Mouse (Mus musculus) stomach, embryonic 14.5 days (tissue): ENCODE measurements at regions not wholly inside any gene's neighbourhood (a gene's known extent, or its start where the extent isn't known, plus 50 kb on each side); places are given as distances from the start of the nearest gene placed in this dataset.
A peak's percentile ranks its signal among the peaks of the same experiment; 100 is the strongest.

Source experiments
- ATAC-seq: fragments of 200-750 bp; cut with Nextera tagmentation; 2 replicates; pipeline ENCODE4 v1.8.0; 2017; ENCODE audit warnings: low read depth, moderate TSS enrichment; ENCODE audit not compliant: insufficient number of reproducible peaks, insufficient read depth, low FRiP score
- H3K27ac ChIP-seq: fragments of 300-500 bp; sonication (generic); 2 replicates; pipeline ENCODE4 v1.5.1; 2014; ENCODE audit warnings: mild to moderate bottlenecking, low read length, moderate library complexity, mixed read lengths
- H3K27me3 ChIP-seq: fragments of 300-500 bp; sonication (generic); 2 replicates; pipeline ENCODE4 v1.6.1; 2014; ENCODE audit warnings: low read length, control low read depth, mixed read lengths; ENCODE audit not compliant: control insufficient read depth, insufficient read depth
- H3K36me3 ChIP-seq: fragments of 300-500 bp; sonication (generic); 2 replicates; pipeline ENCODE4 v1.6.1; 2014; ENCODE audit warnings: mild to moderate bottlenecking, control low read depth, low read length, moderate library complexity, mixed read lengths; ENCODE audit not compliant: control insufficient read depth, insufficient read depth
- H3K4me1 ChIP-seq: fragments of 300-500 bp; sonication (generic); 2 replicates; pipeline ENCODE4 v1.6.1; 2014; ENCODE audit warnings: low read length, control low read depth, mixed read lengths; ENCODE audit not compliant: control insufficient read depth, insufficient read depth
- H3K4me2 ChIP-seq: fragments of 300-500 bp; sonication (generic); replicated peaks from 2 replicates; pipeline ENCODE4 v1.6.1; 2014; ENCODE audit warnings: low read depth, low read length, control low read depth
- H3K4me3 ChIP-seq: fragments of 300-500 bp; sonication (generic); 2 replicates; pipeline ENCODE4 v1.5.1; 2014; ENCODE audit warnings: low read depth, low read length, control low read depth
- H3K9ac ChIP-seq: fragments of 300-500 bp; sonication (generic); replicated peaks from 2 replicates; pipeline ENCODE4 v1.6.1; 2014; ENCODE audit warnings: low read depth, mild to moderate bottlenecking, control low read depth, low read length, moderate library complexity, mixed read lengths
- H3K9me3 ChIP-seq: fragments of 300-500 bp; sonication (generic); 2 replicates; pipeline ENCODE4 v1.6.1; 2016; ENCODE audit warnings: low read depth, low read length, control low read depth; ENCODE audit not compliant: control insufficient read depth
- WGBS: fragments of 180-500 bp; shearing (Covaris S2); extraction: QIAGEN DNeasy Blood & Tissue Kit; methylation state at CpG from one replicate; pipeline ENCODE4 v1.1.7; 2014; 5-methylcytosine and 5-hydroxymethylcytosine counted together

- 66% methylated on average over 3 of the region's 3 CpGs for WGBS
- H3K9me3 ChIP-seq = no peaks in the 10 kb centered on the region
- ATAC-seq = no peak
- H3K27me3 ChIP-seq = no peaks in the 10 kb centered on the region
- H3K4me2 ChIP-seq = no peak overlapping the region
- H3K36me3 ChIP-seq = no peaks in the 10 kb centered on the region
- no peak overlapping the region for H3K9ac ChIP-seq
- no peak overlapping the region for H3K27ac ChIP-seq
- no peak overlapping the region for H3K4me3 ChIP-seq
- no peaks in the 10 kb centered on the region for H3K4me1 ChIP-seq
These were observed 180.5 kb downstream of the Ppp1r3a start for GRCm38 (mm10) chr6:14574607-14575006.

DNA sequence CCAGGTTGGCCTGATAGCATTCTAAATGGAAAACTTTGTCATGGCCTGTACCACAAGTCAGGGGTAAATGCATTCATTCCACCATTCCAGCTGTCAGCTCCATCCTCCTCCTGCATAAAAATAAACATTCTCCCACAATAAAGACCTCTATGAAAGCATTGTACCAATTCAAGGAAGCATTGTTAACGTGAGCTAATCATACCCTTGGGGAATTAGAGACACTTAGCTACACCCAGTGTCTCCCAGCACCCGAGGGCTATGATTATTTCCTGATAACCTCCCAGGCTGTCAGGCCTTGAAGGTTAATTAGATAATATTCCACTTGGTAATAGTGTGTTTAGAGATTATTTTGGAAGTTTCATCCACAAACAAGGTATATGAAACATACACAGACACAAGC is 182.1 kb downstream of the Ppp1r3a start:
- H3K36me3 ChIP-seq = no peaks in the 10 kb centered on the region
- H3K27me3 ChIP-seq = no peaks in the 10 kb centered on the region
- H3K4me2 ChIP-seq = no peak overlapping the region
- H3K9ac ChIP-seq = no peak overlapping the region
- WGBS = 43% methylated on average over 2 of the region's 2 CpGs
- no peaks in the 10 kb centered on the region for H3K4me1 ChIP-seq
- H3K9me3 ChIP-seq = no peaks in the 10 kb centered on the region
- no peak for ATAC-seq
- H3K27ac ChIP-seq = no peak overlapping the region
- no peak overlapping the region for H3K4me3 ChIP-seq

DNA sequence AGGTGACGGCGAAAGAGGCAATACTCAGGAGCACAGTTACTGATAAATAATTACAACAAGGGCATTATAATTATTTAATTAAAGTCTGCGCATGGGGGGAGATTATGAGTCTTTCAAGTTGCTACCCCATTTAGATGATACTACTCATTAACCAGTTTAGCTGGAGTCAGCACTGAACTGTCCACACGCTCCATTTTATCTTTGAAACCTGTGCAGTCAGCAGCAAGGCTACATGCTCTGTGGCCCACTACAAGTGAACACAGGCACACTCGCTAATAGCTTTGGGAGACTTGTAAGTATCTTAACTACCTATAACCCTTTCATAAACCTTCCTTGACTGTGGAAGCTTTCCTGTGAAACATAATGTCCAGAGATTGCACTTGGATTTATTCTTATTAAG is 214.7 kb downstream of the Ppp1r3a start:
- Histone ChIP-seq H3K27ac (no peak overlapping the region), H3K4me3 (no peak overlapping the region), H3K9me3 (no peaks in the 10 kb centered on the region), H3K4me1 (no peaks in the 10 kb centered on the region), H3K36me3 (no peaks in the 10 kb centered on the region), H3K27me3 (no peaks in the 10 kb centered on the region), H3K9ac (no peak overlapping the region), H3K4me2 (no peak overlapping the region)
- 89% methylated on average over 5 of the region's 5 CpGs for WGBS
- no peak for ATAC-seq

DNA sequence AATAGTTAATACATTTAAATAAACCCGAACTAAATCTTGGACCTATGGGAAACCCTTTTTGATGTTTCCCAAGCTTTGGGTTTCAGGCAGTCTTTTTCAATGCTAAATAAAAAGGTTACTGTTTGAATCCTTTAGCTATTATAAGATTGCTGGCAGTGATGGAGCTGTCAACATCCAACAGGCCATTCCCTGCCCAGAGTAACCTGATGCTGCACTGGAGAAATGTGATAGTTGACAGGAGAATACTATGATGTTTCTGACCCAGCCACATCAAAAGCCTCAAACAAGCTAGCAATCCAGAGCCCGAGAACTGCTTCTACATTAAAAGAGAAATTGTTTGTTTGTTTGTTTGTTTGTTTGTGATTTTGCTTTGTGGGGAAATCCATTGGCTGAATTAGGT is 226.0 kb downstream of the Ppp1r3a start:
- 55% methylated on average over 2 of the region's 2 CpGs for WGBS
- ATAC-seq = no peak

GRCm38 (mm10) chr6:14528564-14528963 is 226.5 kb downstream of the Ppp1r3a start:
- H3K4me2 ChIP-seq = no peak overlapping the region
- no peak overlapping the region for H3K4me3 ChIP-seq
- 69% methylated on average over 7 of the region's 7 CpGs for WGBS
- no peaks in the 10 kb centered on the region for H3K4me1 ChIP-seq
- H3K9ac ChIP-seq = no peak overlapping the region
- H3K9me3 ChIP-seq = no peaks in the 10 kb centered on the region
- H3K27me3 ChIP-seq = no peaks in the 10 kb centered on the region
- H3K27ac ChIP-seq = no peak overlapping the region
- no peak for ATAC-seq
- no peaks in the 10 kb centered on the region for H3K36me3 ChIP-seq

More for the DNA sequence above, 226.0 kb downstream of the Ppp1r3a start:
- Histone ChIP-seq H3K27ac (no peak overlapping the region), H3K27me3 (no peaks in the 10 kb centered on the region), H3K4me1 (no peaks in the 10 kb centered on the region), H3K4me3 (no peak overlapping the region), H3K9me3 (no peaks in the 10 kb centered on the region), H3K9ac (no peak overlapping the region), H3K36me3 (no peaks in the 10 kb centered on the region), H3K4me2 (no peak overlapping the region)

GRCm38 (mm10) chr6:14522742-14523141 is 232.3 kb downstream of the Ppp1r3a start:
- WGBS = 18% methylated on average over 2 of the region's 2 CpGs
- H3K9ac ChIP-seq = no peak overlapping the region
- no peaks in the 10 kb centered on the region for H3K4me1 ChIP-seq
- no peak overlapping the region for H3K27ac ChIP-seq
- no peak overlapping the region for H3K4me3 ChIP-seq
- no peaks in the 10 kb centered on the region for H3K36me3 ChIP-seq
- no peak overlapping the region for H3K4me2 ChIP-seq
- ATAC-seq = no peak
- H3K27me3 ChIP-seq = no peaks in the 10 kb centered on the region
- H3K9me3 ChIP-seq = no peaks in the 10 kb centered on the region

- H3K4me3 ChIP-seq = no peak overlapping the region
- no peak overlapping the region for H3K9ac ChIP-seq
- no peaks in the 10 kb centered on the region for H3K4me1 ChIP-seq
- no peaks in the 10 kb centered on the region for H3K36me3 ChIP-seq
- no peak for ATAC-seq
- H3K27me3 ChIP-seq = no peaks in the 10 kb centered on the region
- H3K9me3 ChIP-seq = no peaks in the 10 kb centered on the region
- no peak overlapping the region for H3K4me2 ChIP-seq
- no peak overlapping the region for H3K27ac ChIP-seq
- 86% methylated on average over 1 of the region's 1 CpGs for WGBS
These were observed 233.8 kb downstream of the Ppp1r3a start for GRCm38 (mm10) chr6:14521321-14521720.

GRCm38 (mm10) chr6:14504171-14504570 is 250.9 kb downstream of the Ppp1r3a start:
- Histone ChIP-seq H3K9me3 (no peaks in the 10 kb centered on the region), H3K4me2 (no peak overlapping the region), H3K4me1 (no peaks in the 10 kb centered on the region), H3K4me3 (no peak overlapping the region), H3K27me3 (no peaks in the 10 kb centered on the region), H3K27ac (no peak overlapping the region), H3K9ac (no peak overlapping the region), H3K36me3 (no peaks in the 10 kb centered on the region)
- ATAC-seq = peak; percentile 61; the same call in 1 of the 2 replicates
- WGBS = 33% methylated on average over 1 of the region's 1 CpGs

GRCm38 (mm10) chr6:14500663-14501062 is 254.4 kb downstream of the Ppp1r3a start:
- H3K27ac ChIP-seq = no peak overlapping the region
- no peak overlapping the region for H3K4me3 ChIP-seq
- no peaks in the 10 kb centered on the region for H3K9me3 ChIP-seq
- no peaks in the 10 kb centered on the region for H3K27me3 ChIP-seq
- H3K4me2 ChIP-seq = no peak overlapping the region
- H3K4me1 ChIP-seq = no peaks in the 10 kb centered on the region
- no peak overlapping the region for H3K9ac ChIP-seq
- 90% methylated on average over 2 of the region's 2 CpGs for WGBS
- ATAC-seq = no peak
- H3K36me3 ChIP-seq = no peaks in the 10 kb centered on the region
